Mouse (Mus musculus): Measurements from ENCODE around the gene Siah2.

The Siah2 gene

DNA sequence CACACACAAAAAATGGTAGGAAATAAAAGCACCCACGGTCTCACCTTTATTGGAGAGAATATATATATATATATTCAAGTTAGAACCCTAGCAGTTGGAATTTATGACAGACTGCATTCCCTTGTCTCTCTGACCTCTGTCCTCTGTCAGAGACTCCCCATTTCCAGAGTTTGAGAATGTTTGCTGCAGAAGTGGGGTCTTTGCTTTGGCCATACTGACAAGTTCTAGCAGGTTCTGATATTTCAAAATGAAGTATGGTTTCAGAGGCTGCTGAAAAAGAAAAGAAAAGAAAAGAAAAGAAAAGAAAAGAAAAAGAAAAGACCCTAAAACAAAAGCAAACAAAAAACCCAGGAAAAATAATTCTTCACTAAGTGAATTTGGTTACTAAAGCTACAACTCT lies 2.8 kb upstream of the Siah2 start:
- DNase-seq (ENCODE audit: low spot score in 2 of 2), result no peak

DNA sequence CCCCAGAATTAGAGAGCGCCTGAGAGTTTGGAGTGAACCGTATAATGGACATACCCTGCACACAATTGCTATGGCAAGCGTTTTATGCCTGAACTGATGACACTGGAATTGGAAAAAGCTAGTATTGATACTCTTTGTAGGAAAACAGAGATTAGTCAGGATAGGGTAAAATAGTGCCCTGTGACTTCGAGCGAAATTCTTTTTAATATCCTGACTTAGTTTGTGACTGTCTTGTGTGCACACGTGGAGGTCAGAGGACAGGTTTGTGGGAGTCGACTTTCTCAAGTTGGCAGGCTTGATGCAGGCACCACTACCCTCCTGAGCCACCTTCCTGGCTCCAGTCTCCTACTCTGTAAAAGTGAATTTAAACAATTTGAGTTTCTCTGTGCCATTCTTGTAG lies 1.1 kb upstream of the Siah2 start:
- no peak for DNase-seq (ENCODE audit: low spot score in 2 of 2)

GRCm38 (mm10) chr3:58691374-58691939 lies 743 bp downstream of the Siah2 start:
- DNase-seq (ENCODE audit: low spot score in 2 of 2), result peak; percentile 29 to 38

- DNase-seq (ENCODE audit: low spot score in 2 of 2), result peak; percentile 69 to 70
Measured at GRCm38 (mm10) chr3:58690619-58691373, 1.4 kb downstream of the Siah2 start.

- no peak for DNase-seq (ENCODE audit: low spot score in 2 of 2)
Measured at GRCm38 (mm10) chr3:58689721-58690120, 2.5 kb downstream of the Siah2 start.

GRCm38 (mm10) chr3:58689105-58689504 lies 3.1 kb downstream of the Siah2 start:
- DNase-seq (ENCODE audit: low spot score in 2 of 2), result no peak

GRCm38 (mm10) chr3:58688551-58688950 lies 3.6 kb downstream of the Siah2 start:
- no peak for DNase-seq (ENCODE audit: low spot score in 2 of 2)

DNA sequence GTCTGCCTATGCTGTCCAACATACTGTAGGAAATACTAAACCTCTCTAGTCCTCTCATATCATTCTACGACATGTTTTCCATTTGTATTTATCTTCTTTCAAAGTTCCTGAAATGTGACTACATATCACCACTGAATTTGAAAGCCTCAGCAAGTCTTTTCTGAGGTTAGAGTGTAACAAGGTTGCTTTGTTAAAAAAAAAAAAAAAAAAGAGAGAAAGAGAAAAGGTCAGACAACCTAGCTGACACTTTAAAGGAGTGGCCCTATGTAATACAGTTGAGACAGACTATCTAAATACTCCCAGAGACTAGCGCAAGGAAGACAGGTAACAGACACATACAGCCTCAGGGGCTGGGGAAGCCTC lies 5.3 kb downstream of the Siah2 start:
- no peak for DNase-seq (ENCODE audit: low spot score in 2 of 2)

- DNase-seq (ENCODE audit: low spot score in 2 of 2), result no peak
Measured at GRCm38 (mm10) chr3:58686206-58686921, 5.8 kb downstream of the Siah2 start.

- no peak for DNase-seq (ENCODE audit: low spot score in 2 of 2)
Measured at GRCm38 (mm10) chr3:58685396-58685795, 6.8 kb downstream of the Siah2 start.

GRCm38 (mm10) chr3:58683346-58683745 lies 8.9 kb downstream of the Siah2 start:
- no peak for DNase-seq (ENCODE audit: low spot score in 2 of 2)

GRCm38 (mm10) chr3:58682336-58682735 lies 9.9 kb downstream of the Siah2 start:
- no peak for DNase-seq (ENCODE audit: low spot score in 2 of 2)

GRCm38 (mm10) chr3:58681831-58682230 lies 10.4 kb downstream of the Siah2 start:
- no peak for DNase-seq (ENCODE audit: low spot score in 2 of 2)

DNA sequence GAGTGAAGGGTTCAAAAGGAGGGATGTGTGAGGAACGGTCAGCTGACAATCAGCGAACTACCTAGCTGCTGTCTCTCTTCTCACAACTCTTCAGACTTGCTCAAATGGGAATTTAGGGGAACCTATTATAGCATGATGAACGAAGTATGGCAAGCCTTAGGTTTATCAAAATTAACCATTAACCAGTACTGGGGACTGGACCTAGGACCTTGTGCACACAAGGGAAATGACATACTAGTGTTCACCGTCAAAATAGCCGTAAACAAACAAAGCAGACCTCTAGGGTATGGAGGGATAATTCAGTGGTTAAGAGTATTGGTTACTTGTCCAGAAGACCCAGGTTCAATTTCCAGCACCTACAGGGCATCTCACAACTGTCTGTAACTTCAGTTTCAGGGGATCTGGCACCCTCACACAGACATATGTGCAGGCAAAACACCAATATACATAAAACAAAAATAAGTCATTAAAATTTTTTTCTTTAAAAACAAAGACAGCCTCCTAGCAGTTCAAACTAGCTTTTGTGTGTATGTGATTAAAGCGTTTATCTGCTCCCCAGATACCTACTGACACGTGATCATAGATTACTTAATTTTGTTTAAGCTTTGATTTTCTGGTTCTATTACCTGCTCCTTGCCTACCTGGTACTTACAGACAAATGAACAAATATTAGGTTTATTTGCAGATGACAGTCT lies 11.1 kb downstream of the Siah2 start:
- DNase-seq (ENCODE audit: low spot score in 2 of 2), result no peak

DNA sequence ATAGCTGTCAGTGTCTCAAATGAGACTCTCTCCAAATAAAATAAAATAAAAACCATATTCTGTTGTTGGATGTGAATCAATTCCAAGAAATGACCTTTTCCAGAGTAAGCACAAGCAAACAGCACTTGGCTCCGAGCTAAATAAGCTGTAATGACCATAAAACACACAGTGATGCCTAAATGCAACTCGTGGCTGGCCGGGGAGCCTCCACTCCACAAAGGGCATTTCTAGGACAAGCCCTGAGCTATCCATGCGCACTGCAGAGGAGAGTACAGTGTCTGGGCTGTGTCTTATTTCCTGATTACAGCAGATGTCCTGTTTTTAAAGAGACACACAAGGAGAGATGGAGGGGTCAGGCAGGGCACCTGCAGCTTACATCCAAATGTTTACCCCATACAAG lies 12.2 kb downstream of the Siah2 start:
- no peak for DNase-seq (ENCODE audit: low spot score in 2 of 2)

GRCm38 (mm10) chr3:58678905-58679304 lies 13.3 kb downstream of the Siah2 start:
- DNase-seq (ENCODE audit: low spot score in 2 of 2), result no peak

GRCm38 (mm10) chr3:58678384-58678783 lies 13.8 kb downstream of the Siah2 start:
- DNase-seq (ENCODE audit: low spot score in 2 of 2), result no peak

- DNase-seq (ENCODE audit: low spot score in 2 of 2), result no peak
Measured at GRCm38 (mm10) chr3:58677615-58678014, 14.6 kb downstream of the Siah2 start.

- DNase-seq (ENCODE audit: low spot score in 2 of 2), result no peak
Measured at GRCm38 (mm10) chr3:58673295-58673694, 18.9 kb downstream of the Siah2 start.

DNA sequence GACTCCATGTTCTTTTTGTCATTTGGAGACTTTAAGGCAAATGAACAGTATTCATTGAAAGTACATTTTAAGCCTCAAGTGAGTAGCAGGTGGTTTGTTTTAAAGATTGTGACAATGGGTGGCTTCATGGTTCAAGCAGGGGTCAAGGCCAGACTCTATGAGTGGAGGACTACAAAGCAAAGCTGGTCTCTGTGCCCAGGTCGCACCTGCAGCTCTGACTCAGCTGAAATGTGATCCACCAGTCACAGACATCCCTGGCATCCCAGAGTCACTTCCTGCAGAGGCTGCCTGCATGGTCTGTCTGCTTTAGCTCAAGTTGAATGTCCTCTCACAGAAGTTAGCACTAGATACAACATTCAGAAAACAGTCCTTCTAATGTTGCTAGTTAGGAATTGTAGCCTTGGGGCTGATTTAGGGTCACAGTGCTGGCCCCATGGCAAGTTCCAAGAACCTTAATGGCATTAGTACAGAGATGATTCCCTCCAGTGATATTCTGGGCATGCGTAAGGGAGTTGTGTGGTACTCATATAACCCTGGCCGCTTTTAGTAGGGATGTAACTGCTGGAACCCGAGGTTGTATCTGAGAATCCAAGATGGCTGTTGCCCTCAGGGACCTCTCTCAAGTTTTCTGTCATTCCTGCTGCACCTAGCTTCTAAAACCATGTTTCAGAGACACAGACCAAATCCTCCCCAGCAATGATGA lies 19.6 kb downstream of the Siah2 start:
- DNase-seq (ENCODE audit: low spot score in 2 of 2), result no peak

DNA sequence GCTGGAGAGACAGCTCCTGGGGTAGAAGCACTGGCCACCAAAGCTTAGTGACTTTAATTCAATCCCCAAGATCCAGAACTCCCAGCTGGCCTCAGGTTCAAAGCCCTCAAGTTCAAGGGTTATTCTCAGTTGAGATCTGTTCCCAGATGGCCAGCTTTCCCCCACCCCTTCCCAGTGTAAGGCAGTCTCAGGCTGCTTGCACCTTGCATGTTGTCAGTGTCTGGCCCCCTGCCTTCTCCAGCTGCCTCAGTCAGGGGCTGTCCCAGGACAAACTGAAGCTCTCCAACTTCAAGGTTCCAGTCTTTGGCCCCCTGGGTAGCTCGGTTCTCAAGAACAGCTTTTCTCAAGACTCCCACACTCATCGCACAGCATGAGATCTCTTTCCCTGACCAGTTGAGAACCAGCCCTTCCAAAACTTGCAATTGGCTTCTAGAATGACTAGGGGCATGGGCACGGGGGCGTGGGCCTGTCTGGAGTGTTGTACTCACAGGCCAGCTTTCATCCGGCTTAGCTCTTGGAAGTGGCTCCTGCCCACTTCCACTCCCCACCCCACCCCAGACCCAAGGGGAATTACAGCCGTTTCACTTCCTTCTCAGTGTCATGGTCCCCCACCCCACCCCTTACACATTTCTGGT lies 20.5 kb downstream of the Siah2 start:
- peak in 1 of 2 experiments; percentile 17 for DNase-seq (ENCODE audit: low spot score in 2 of 2)

All from heart, adult 9 months (tissue).